Mouse (Mus musculus) liver, adult 2 months (tissue): ENCODE data around the gene Efhc1.

Experiments
- CTCF ChIP-seq: fragments of 200-500 bp; IDR thresholded peaks from 2 replicates; pipeline ENCODE4 v1.5.1; 2011; ENCODE audit warnings: low read depth, low read length, control low read depth
- POLR2A ChIP-seq: fragments of 200-500 bp; IDR thresholded peaks from 2 replicates; pipeline ENCODE4 v1.6.1; 2011; ENCODE audit warnings: low read length, control low read depth; ENCODE audit not compliant: insufficient read depth; ENCODE audit errors: extremely low read depth

- TF ChIP-seq CTCF (no peak), POLR2A (no peak)
Observed at GRCm38 (mm10) chr1:20917496-20918050, 33.9 kb upstream of the Efhc1 start.
